Mouse (Mus musculus): ENCODE measurements around the gene S100a10.
"Not testable (repeated sequence)": the region's sequence is repeated elsewhere in the genome, so short reads cannot be mapped to it uniquely, and the experiment has no call there.

Gene S100a10

GRCm38 (mm10) chr3:93554981-93555877 lies at the start of gene S100a10:
Gene S100a10 (plus strand): TSS chr3:93555080.
- DNase-seq (ENCODE audit: low read depth, low spot score) = no peak

- DNase-seq (ENCODE audit: low read depth, low spot score) = no peak
Observed at GRCm38 (mm10) chr3:93505960-93506863, 48.7 kb upstream of the S100a10 start.

- no peak for DNase-seq (ENCODE audit: low read depth, low spot score)
Observed at GRCm38 (mm10) chr3:93506881-93507325, 48.0 kb upstream of the S100a10 start.

GRCm38 (mm10) chr3:93509301-93509700 lies 45.6 kb upstream of the S100a10 start:
- DNase-seq (ENCODE audit: low read depth, low spot score) = no peak

GRCm38 (mm10) chr3:93511036-93511435 lies 43.8 kb upstream of the S100a10 start:
- DNase-seq (ENCODE audit: low read depth, low spot score) = no peak

GRCm38 (mm10) chr3:93511801-93512200 lies 43.1 kb upstream of the S100a10 start:
- DNase-seq (ENCODE audit: low read depth, low spot score) = no peak

- DNase-seq (ENCODE audit: low read depth, low spot score) = no peak
Observed at GRCm38 (mm10) chr3:93512386-93513101, 42.3 kb upstream of the S100a10 start.

- DNase-seq (ENCODE audit: low read depth, low spot score) = no peak
Observed at GRCm38 (mm10) chr3:93514628-93515027, 40.3 kb upstream of the S100a10 start.

GRCm38 (mm10) chr3:93517343-93517742 lies 37.5 kb upstream of the S100a10 start:
- no peak for DNase-seq (ENCODE audit: low read depth, low spot score)

- DNase-seq (ENCODE audit: low read depth, low spot score) = no peak
Observed at GRCm38 (mm10) chr3:93519856-93520329, 35.0 kb upstream of the S100a10 start.

- no peak for DNase-seq (ENCODE audit: low read depth, low spot score)
Observed at GRCm38 (mm10) chr3:93520330-93521193, 34.3 kb upstream of the S100a10 start, which contains the start of gene S100a11. Gene S100a11 (plus strand): TSS chr3:93520488.

- no peak for DNase-seq (ENCODE audit: low read depth, low spot score)
Observed at GRCm38 (mm10) chr3:93521462-93522057, 33.3 kb upstream of the S100a10 start.

GRCm38 (mm10) chr3:93522611-93523010 lies 32.3 kb upstream of the S100a10 start:
- DNase-seq (ENCODE audit: low read depth, low spot score) = peak; percentile 2

GRCm38 (mm10) chr3:93527300-93527699 lies 27.6 kb upstream of the S100a10 start:
- DNase-seq (ENCODE audit: low read depth, low spot score) = no peak

- no peak for DNase-seq (ENCODE audit: low read depth, low spot score)
Observed at GRCm38 (mm10) chr3:93528807-93529206, 26.1 kb upstream of the S100a10 start.

- no peak for DNase-seq (ENCODE audit: low read depth, low spot score)
Observed at GRCm38 (mm10) chr3:93537068-93537576, 17.8 kb upstream of the S100a10 start.

- DNase-seq (ENCODE audit: low read depth, low spot score) = no peak
Observed at GRCm38 (mm10) chr3:93538486-93538885, 16.4 kb upstream of the S100a10 start.

GRCm38 (mm10) chr3:93541501-93541900 lies 13.4 kb upstream of the S100a10 start:
- no peak for DNase-seq (ENCODE audit: low read depth, low spot score)

GRCm38 (mm10) chr3:93544170-93544569 lies 10.7 kb upstream of the S100a10 start:
- DNase-seq (ENCODE audit: low read depth, low spot score) = not testable (repeated sequence)

All from retina, adult 2 months (tissue).